Mouse (Mus musculus): ENCODE results near the gene Psmd2.

- TF ChIP-seq CTCF (IDR thresholded peaks at IDR 0.05; ENCODE audit: extremely low read depth, insufficient read depth, insufficient read length, insufficient replicate concordance), result no peak
- no peak for TF ChIP-seq POLR2A (IDR thresholded peaks at IDR 0.05; ENCODE audit: low read depth, low read length)
Observed at GRCm38 (mm10) chr16:20706407-20707055, 55.1 kb downstream of the Psmd2 start.

Measured in spleen, adult 2 months (tissue).